Mouse (Mus musculus) heart, postnatal 0 days (tissue): ENCODE measurements around the gene Ntn4.

Experiments used
- CTCF ChIP-seq: IDR thresholded peaks from 2 replicates; pipeline ENCODE4 v1.5.1; 2016; ENCODE audit warnings: antibody characterized with exemption, control low read depth, low read depth
- EP300 ChIP-seq: IDR thresholded peaks from 2 replicates; pipeline ENCODE4 v1.6.1; 2016; ENCODE audit warnings: antibody characterized with exemption, low read depth

DNA sequence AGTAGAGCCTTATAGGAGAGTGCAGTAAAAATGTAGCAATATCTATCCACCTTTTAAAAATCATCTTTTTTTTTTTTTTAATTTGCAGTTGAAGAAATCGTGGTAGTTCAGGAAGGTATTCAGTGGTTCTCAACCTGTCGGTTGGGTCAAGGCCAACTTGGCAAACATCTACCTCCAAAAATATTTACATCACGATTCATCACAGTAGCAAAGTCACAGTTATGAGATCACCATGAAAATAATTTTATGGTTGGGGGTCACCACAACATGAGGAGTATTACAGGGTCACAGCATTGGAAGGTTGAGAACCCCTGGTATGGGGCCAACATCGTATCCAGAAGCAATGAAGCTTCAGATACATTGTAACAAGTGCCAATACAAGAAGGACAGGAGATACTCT, 55.5 kb downstream of the Ntn4 start:
- no peak for TF ChIP-seq CTCF
- TF ChIP-seq EP300 = no peak
